Mouse (Mus musculus) activated CD4-positive, CD25-positive, alpha-beta regulatory T cell, adult 4 months (primary cell): Measurements from ENCODE around the gene Avp. TPM values are rescaled to one million over a fixed set of nuclear protein-coding genes. Genes with fewer than 3 reads are reported as not detected.
A peak's percentile ranks its signal among the peaks of the same experiment; 100 is the strongest.

ENCODE experiments used
- ATAC-seq: one replicate; pipeline ENCODE4 v1.8.0; 2017
- polyA plus RNA-seq, 2 experiments: library from polyadenylated mRNA; unstranded; fragments of 100-300 nt; shearing (Covaris generic); gene quantifications; one replicate each; pipeline ENCODE4 v1.2.1; 2017

The Avp gene
- polyA plus RNA-seq, 2 experiments from 2014 or later = not detected

DNA sequence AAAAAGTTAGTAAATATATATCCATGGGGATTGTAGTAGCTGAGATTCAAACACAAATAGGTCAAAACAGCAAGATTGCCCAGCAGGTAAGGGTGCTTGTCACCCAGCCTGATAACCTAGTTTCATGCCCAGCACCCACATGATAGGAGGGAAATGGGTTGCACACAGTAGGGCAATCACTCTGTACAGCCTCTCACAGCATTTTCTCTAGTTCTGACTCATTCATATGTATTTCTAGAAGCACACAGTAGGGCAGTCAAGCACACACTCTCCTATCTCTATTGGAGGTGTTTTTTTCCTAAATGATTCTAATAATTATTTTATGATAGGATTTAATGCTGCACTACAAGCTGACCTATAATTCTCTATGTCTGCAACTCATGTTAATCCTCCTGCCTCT is 12.4 kb downstream of the Avp start:
- ATAC-seq = no peak

DNA sequence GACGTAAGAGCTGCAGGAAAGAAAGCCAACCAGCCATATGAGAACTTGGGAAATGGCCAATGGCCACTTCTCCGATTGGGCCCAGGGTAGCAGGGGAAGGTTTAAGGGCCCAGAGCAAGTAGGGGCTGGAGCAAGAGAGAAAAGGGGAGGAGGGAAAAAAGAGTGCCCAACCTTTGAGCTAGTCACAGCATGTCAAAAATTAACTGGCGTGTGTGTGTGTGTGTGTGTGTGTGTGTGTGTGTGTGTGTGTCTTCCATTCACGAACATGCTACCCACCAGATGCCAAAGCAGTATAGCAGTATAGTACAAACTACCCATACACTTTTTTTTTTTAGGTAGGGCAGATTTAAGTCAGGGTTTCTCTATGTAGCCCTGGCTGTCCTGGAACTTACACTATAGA is 13.4 kb downstream of the Avp start:
- no peak for ATAC-seq

DNA sequence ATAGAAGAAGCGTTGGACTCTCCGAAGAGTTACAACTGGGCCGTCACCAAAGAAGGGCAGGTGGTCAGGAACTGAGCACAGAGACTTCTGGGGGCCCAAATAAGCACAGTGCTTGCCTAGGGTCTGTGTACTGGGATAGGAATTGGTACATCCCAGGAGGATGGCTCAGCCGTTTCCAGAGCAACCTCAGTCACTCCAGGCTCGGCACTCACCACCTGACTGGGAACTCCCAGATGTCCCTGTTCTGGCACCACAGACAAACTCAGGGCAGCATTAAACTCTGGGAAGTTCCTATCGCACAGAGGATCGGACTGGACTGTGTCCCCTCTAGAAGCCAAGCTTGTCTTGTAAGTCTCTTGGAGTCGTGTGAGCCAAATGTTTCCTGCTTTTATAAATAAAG is 17.4 kb downstream of the Avp start:
- no peak for ATAC-seq

DNA sequence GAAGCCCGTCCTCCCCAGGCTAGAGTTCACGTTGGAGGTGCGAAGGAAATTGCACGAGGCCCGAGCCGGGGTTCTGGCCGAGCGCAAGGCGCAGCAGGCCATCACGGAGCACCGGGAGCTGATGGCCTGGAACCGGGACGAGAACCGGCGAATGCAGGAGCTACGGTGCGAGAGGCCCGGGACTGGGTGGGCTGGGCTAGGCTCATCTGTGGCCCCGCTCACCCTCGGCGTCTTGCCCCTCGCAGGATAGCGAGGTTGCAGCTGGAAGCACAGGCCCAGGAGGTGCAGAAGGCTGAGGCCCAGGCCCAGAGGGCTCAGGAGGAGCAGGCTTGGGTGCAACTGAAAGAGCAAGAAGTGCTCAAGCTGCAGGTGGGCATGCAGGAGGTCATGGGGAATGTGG is 18.3 kb downstream of the Avp start:
- ATAC-seq = no peak

DNA sequence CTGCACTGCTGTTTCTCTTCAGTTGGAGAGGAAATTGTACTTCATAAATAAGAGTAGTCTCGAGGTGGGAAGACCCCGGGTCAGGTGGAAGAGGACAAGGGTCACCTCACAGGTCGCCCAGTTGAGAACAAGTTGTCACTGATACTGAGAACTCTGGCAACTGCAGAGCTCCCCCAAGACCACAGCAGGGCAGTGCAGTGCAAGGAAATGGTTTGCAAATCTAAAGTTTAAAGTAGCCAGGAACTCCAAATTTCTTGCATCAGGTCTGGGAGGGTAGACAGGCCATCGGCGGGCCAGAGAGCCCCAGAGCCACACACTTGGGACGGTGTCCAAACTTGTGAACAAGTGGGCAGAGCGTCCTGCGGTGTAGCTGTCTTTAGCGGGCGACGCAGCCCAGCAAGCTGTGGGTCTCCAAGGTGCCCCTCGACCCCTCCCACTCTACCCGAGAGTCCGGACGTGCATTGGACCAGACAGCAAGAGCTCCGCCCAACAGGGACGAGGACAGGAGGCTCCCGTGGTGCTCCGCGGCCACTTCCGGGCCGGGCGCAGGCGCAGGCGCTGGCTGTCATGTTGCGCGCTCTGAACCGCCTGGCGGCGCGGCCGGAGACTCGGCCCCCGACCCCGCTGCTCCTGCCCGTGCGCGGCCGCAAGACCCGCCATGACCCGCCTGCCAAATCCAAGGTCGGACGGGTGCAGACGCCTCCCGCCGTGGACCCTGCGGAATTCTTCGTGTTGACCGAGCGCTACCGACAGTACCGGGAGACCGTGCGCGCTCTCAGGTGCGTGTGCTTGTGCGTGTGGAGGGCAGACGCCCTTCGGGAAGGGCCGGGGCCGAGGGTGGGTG is 18.9 kb downstream of the Avp start, which contains the start of gene Mrps26:
Gene Mrps26, plus strand, starts transcription at position 531 of the 844 bp plus-strand sequence.
- peak; percentile 99 for ATAC-seq

DNA sequence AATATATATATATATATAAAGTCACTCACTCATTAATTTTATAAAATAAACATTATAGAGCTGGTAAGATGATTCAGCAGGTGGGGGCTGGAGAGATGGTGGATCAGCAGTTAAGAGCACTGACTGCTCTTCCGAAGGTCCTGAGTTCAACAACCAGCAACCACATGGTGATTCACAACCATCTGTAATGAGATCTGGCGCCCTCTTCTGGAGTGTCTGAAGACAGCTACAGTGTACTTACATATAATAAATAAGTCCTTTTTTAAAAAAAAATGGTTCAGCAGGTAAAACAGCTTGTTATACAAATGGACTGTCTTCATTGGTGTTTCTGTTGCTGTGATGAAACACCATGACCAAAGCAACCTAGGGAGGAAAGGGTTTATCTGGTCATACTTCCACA is 24.3 kb downstream of the Avp start:
- no peak for ATAC-seq

DNA sequence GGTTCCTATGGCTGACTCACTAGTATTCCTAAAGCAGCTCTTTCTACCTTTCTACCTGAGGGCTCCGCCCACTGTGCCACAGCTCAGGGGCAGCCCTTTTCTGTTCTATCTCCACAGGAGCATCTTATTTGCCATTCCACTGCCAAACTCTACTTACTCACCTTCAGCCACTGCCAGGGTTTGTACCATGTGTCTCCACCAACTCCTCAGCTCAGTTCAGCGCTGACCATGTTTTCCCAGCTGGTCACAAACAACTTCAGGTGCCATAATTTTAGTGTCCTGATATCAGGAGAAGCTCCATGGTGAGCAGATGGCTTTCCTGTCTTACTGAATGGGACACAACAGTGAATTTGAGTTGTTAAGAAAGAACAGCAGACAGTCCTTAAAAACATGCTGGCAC is 24.9 kb downstream of the Avp start:
- no peak for ATAC-seq

DNA sequence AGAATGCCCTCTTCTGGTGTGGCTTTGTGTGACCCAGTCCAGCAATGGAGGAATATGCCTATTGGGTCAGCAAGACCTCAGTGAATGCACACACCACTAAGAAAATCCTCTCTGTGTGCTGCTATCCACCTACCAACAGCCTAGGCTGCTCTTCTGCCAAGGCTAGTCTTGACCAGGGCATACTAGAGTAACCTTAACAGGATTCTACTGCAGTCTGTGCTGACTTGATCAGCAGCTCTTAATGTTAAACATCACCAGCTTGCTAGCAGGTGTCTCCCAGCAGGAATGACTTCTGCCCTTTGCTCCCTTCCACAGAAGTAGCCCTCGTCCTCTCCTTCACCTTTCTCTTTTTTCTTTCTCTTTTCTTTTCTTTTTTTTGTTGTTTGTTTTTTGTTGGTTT is 26.1 kb downstream of the Avp start:
- ATAC-seq = no peak

DNA sequence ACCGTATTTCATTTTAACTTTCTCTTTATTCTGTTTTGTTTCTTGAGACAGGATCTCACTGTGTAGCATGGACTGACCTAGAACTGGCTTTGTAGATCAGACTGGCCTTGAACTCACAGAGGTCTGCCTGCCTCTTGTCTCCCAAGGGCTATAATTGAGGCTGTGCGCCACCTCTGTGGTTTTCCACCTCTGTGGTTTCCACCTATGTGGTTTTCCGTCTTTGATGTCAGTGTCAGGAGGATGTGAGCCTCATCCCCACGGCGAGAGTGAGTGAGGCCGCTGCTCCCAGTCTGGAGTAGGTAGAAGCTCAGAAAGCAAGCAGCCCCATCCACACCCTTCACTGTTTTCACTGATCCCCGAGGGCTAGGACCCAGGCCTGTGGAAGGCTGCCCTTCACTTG is 27.5 kb downstream of the Avp start:
- peak; percentile 14 for ATAC-seq

DNA sequence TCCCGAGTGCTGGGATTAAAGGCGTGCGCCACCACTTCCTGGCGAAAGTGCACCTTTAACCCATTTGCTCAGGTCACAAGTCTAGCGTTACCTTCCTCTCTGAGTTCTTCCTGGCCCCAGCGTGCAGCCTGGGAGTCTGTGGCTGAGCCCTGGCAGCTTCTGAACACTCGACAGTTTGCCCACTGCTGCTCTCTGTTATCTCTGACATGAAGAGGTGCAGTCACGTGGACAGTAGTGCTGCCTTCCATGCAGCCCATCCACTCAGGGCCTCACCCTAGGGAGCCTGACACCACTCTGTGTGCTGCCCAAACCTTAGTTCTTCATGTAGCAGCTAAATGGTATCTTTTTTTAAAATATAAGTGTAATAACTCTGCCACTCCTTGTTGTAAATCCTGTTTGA is 35.4 kb downstream of the Avp start:
- ATAC-seq = no peak

DNA sequence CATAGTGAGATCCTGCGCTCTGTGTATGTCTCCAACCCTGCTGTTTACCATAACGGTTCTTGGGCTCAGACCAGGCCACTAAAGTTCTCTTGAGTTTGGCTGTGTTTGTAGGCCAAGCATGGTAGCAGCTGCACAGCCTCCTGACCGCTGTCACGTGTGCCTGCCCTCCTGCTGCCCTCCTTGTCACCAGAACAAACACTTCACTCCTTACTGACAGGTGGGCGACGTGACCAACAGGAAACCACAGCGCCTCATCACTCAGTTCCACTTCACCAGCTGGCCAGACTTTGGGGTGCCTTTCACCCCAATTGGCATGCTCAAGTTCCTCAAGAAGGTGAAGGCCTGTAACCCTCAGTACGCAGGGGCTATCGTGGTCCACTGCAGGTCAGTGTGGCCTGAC is 42.1 kb downstream of the Avp start:
- peak; percentile 29 for ATAC-seq

DNA sequence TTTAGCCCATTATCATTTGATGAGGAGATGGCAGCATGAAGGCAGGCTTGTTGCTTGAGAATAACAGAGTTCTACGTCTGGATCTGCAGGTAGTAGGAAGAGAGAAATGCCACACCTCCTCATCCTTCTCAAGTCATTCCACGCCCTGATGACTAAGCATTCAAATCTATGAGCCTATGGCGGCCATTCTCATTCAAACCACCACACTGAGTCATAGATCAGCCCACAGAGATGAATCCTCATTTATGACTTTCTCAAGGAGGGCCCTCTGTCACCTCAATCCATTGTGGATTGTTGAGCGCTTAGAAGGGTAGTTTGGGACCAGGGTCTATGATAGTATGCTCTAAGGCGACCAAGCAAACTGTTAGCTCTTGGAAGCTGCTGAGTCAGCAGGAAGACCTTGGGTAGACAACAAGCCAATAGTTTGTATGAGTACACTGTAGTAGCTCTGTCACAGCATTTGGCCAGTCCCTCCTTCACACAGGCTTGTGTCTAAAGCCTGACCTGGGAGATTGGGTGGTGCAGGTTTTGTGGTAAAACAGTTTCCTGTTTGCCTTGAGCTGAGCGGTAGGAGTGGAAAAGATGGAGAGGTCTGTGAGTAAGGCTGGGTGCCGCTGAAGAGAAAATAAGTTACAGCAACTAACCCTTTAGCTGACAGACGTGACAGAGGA is 43.3 kb downstream of the Avp start:
- peak; percentile 79 for ATAC-seq

DNA sequence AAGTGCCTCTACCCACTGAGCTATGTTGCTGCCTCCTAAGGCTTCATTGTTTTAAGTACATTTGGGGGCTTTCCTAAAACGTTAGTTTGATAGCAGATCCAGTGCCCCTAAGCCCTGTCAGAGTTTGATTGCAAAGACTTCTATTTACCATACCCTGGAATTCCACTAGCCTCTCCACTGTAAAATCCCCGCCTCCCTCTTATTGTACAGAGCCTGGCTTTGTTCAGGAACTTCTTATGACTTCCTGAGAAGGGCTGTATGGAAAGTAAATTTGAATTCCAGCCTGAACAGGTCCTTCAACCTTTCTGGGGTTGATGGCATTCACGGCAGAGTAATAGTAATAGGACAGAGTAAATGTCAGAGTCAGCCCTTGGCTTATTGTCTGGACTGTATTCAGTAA is 45.5 kb downstream of the Avp start:
- ATAC-seq = no peak

DNA sequence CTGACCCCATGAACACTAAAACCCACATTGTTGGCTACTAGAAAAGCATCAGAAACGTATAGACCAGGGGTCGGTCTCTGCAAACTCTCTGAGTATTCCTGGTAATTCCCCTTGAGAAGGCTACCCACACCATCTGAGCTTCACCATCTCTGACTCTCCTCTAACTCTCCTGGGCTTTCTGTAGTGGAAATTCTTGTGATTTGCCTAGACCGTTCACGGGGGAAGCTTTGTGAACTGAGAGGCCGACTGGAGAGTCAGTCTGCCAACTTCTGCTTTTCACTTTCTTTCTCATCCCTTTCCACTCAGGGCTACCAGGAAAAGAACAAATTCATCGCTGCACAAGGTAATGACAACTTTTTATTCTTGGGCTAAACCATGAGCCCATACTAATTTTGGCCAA is 47.3 kb downstream of the Avp start:
- ATAC-seq = no peak

DNA sequence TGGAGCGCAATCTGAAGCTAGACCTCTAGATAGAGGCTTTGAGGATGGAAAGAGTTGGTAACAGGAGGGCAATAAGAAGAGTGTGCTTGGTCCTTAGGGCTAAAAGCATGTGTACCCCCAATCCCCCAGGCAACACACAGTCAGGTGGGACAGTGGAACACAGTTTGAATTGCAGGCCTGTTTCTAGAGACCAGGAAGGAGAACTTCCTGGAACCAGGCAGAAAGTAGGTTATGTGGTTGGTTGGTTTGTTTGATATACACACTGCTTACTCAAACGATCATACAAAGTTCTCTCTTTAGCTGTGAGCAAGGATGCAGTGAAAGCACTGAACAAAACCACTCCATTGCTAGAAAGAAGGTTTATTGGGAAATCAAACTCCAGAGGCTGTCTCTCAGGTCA is 50.2 kb downstream of the Avp start:
- ATAC-seq = no peak

Other genes starting within 250 kb of the Avp start
- gene Cpxm1, start 185.0 kb downstream of the Avp start, polyA plus RNA-seq = 1 to 10 TPM in 1 of 2 experiments, under 1 TPM in 1; 0.24 to 1.2 TPM
- not detected for gene Gm28372, start 177.3 kb downstream of the Avp start, polyA plus RNA-seq
- gene 1700020A23Rik, start 177.3 kb downstream of the Avp start, polyA plus RNA-seq = not detected
- gene Tmem239, start 176.1 kb downstream of the Avp start, polyA plus RNA-seq = not detected
- 100 to 1,000 TPM; 132 to 174 TPM for gene Vps16, start 158.2 kb downstream of the Avp start, polyA plus RNA-seq
- 10 to 100 TPM; 11.6 to 18.4 TPM for gene Pced1a, start 157.9 kb downstream of the Avp start, polyA plus RNA-seq
- gene Ptpra, start 132.3 kb downstream of the Avp start, polyA plus RNA-seq = 10 to 100 TPM; 58.1 to 69.6 TPM
- gene Mrps26, start 18.8 kb downstream of the Avp start, polyA plus RNA-seq = 10 to 100 TPM; 25.4 to 31.1 TPM
- not detected for gene Oxt, start 6.4 kb downstream of the Avp start, polyA plus RNA-seq
- gene Fastkd5, start 47.5 kb upstream of the Avp start, polyA plus RNA-seq = 10 to 100 TPM in 1 of 2 experiments, 1 to 10 TPM in 1; 9.0 to 11.0 TPM
- 1 to 10 TPM; 8.4 to 9.0 TPM for gene Ubox5, start 47.5 kb upstream of the Avp start, polyA plus RNA-seq
- under 1 TPM in 1 of 2 experiments, not detected in 1; 0.15 TPM for gene Lzts3, start 60.2 kb upstream of the Avp start, polyA plus RNA-seq
- gene Ddrgk1, start 82.1 kb upstream of the Avp start, polyA plus RNA-seq = 100 to 1,000 TPM; 120 to 135 TPM
- gene Itpa, start 85.1 kb upstream of the Avp start, polyA plus RNA-seq = 10 to 100 TPM; 42.4 to 47.3 TPM
- gene Slc4a11, start 115.0 kb upstream of the Avp start, polyA plus RNA-seq = under 1 TPM in 1 of 2 experiments, not detected in 1; 0.33 TPM